Mouse (Mus musculus): ENCODE data around the gene Cd47. TPM values are rescaled to one million over a fixed set of nuclear protein-coding genes. Genes with fewer than 3 reads are reported as not detected.
A peak's percentile ranks its signal among the peaks of the same experiment; 100 is the strongest.

Cd47 gene
- polyA plus RNA-seq, 1 experiment from 2014 or later = 95.1 TPM

DNA sequence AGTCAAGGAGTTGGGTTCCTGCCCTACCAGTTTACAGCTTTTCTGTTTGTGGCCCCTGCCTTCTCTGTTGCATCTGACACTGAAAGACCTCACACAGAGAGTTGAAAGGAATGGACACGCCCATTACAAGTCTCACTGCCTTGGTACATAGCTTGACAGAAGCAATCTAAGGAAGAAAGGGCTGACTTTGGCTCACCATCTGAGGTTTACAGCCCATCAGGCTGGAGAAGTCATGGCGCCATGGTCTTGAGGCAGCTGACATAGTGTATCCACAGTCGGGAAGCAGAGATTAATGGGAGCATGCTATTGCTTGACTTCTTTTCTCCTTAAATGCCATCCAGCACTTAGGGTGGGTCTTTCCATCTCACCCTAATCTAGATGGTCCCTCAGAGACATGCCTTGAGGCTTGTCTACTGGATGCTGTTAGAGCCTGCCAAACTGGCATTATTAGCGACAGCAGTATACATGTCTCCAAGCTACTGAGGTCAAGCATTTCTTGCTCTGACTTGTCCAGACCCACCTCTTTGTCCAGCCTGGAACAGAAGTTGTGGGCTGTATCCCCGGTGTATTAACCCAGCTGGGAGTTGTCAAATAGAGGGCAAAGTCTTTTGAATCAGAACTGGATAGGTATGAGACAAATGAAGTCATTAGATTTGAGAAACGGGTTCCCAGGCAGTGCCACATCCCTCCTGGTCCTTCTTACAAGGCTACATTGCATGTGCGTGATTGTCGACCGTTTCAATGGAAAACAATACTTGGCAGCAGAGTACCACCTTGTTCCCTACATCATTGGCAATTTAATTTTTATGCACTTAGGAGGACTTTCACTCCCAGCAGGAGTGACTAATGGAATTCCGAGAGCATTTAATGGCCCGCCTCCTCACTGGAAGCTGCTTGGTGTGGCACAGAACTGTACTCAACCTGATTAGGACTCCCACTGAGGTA is 115.5 kb downstream of the Cd47 start:
- 83% methylated on average over 11 of the region's 11 CpGs for WGBS
- Histone ChIP-seq H3K27me3 (no peaks in the 10 kb centered on the region), H3K4me1 (peaks cover 6% of the 10 kb centered on the region; the same call in 1 of the 2 replicates), H3K9me3 (replicated peaks) (no peaks in the 10 kb centered on the region), H3K9ac (no peak overlapping the region), H3K36me3 (no peaks in the 10 kb centered on the region), H3K4me2 (replicated peaks) (no peak overlapping the region), H3K4me3 (no peak overlapping the region), H3K27ac (no peak overlapping the region)
- 0 out of 2 replicates have a peak, but pooled peaks have one; percentile 14 for ATAC-seq (ENCODE audit: low FRiP score)

DNA sequence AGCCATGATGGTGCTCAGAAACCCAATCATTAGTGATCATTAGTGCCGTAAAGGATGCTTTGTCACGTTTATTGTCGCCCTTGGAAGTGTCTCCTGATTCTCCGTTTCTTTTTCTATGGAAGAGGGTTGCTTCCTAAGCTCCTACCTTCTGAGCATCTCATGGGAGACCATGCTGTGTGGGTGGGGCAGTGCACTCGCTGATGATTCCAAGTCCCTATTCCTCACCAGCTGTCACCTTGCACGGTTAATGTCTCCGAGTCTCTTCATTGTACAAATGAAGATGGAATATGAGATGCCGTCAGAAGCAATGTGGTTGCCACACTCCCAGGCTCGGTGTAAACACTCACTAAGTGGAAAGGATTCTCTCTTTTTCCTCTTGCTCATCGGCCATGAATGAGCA is 119.9 kb downstream of the Cd47 start:
- no peaks in the 10 kb centered on the region for H3K36me3 ChIP-seq
- no peak for ATAC-seq (ENCODE audit: low FRiP score)
- no peak overlapping the region for H3K27ac ChIP-seq
- H3K4me3 ChIP-seq = no peak overlapping the region
- WGBS = 91% methylated on average over 10 of the region's 10 CpGs
- H3K9ac ChIP-seq = no peak overlapping the region
- 0 out of 2 replicates have a peak, but pooled peaks cover 6% of the 10 kb centered on the region for H3K4me1 ChIP-seq
- H3K4me2 ChIP-seq (replicated peaks) = no peak overlapping the region
- H3K27me3 ChIP-seq = no peaks in the 10 kb centered on the region
- H3K9me3 ChIP-seq (replicated peaks) = no peaks in the 10 kb centered on the region

DNA sequence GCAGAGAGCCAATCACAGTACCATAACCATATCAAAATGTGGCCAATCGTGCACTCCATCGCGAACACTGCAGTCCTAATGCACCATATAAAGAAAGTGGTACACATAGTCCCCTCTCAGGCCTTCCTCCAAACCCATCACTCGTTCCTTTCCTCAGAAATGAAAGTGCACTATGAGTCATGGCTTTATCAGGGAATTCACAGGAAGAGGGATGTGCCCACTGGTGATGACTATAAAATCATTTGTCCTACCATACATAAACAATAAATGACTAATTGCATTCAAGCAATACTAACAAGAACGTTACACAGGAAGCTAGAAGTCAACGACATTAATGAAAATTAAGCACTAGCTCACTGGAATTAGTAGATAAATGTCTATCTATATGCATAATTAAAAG is 121.3 kb downstream of the Cd47 start:
- Histone ChIP-seq H3K27ac (no peak overlapping the region), H3K9ac (no peak overlapping the region), H3K27me3 (no peaks in the 10 kb centered on the region), H3K4me3 (no peak overlapping the region), H3K9me3 (replicated peaks) (no peaks in the 10 kb centered on the region), H3K4me2 (replicated peaks) (no peak overlapping the region), H3K4me1 (0 out of 2 replicates have a peak, but pooled peaks cover 5% of the 10 kb centered on the region), H3K36me3 (no peaks in the 10 kb centered on the region)
- WGBS = 91% methylated on average over 6 of the region's 6 CpGs
- ATAC-seq (ENCODE audit: low FRiP score) = no peak

DNA sequence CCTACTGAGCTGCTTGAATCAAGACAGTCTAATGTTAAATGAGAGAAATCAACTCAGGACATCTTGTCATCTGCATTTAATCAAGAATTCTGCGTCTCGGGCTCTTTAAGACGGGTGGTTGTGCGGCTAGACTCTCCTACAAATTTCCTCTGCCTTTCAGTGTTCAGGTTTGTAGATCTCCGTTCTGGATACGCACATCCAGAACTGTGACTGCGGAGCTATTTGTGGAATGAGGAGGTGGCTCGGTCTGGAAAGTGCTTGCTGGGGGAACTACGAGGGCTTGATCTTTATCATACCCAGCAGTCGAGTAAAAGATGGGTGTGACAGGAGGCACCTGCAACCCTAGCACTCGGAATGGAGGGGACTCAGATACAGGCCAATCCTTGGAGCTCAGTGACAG is 121.8 kb downstream of the Cd47 start:
- H3K4me2 ChIP-seq (replicated peaks) = no peak overlapping the region
- H3K36me3 ChIP-seq = no peaks in the 10 kb centered on the region
- no peaks in the 10 kb centered on the region for H3K27me3 ChIP-seq
- H3K4me3 ChIP-seq = no peak overlapping the region
- no peak overlapping the region for H3K9ac ChIP-seq
- H3K27ac ChIP-seq = no peak overlapping the region
- H3K4me1 ChIP-seq = 0 out of 2 replicates have a peak, but pooled peaks cover 5% of the 10 kb centered on the region
- ATAC-seq (ENCODE audit: low FRiP score) = no peak
- WGBS = 81% methylated on average over 11 of the region's 11 CpGs
- H3K9me3 ChIP-seq (replicated peaks) = no peaks in the 10 kb centered on the region

DNA sequence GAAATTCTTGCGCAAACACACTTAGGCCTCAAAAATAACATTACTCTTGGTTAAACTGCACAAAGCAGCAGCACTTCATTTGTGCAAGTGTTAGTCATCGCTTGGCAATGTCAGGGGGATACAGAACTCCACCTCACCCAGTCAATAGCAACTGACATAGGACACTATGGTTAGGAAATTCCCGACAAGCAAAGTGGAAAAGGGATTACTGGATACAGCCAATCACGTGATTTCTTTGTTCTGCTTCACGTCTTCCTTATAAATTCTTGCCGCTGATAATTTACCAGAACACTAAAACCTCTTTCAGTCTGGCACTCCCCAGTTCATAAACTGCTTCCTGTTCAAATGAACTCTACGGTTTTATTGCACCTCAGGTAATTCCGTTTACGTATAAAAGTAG is 123.4 kb downstream of the Cd47 start:
- Histone ChIP-seq H3K9me3 (replicated peaks) (no peaks in the 10 kb centered on the region), H3K36me3 (no peaks in the 10 kb centered on the region), H3K4me1 (0 out of 2 replicates have a peak, but pooled peaks cover 5% of the 10 kb centered on the region), H3K9ac (no peak overlapping the region), H3K27me3 (no peaks in the 10 kb centered on the region), H3K4me2 (replicated peaks) (no peak overlapping the region), H3K4me3 (no peak overlapping the region), H3K27ac (no peak overlapping the region)
- ATAC-seq (ENCODE audit: low FRiP score) = no peak
- 83% methylated on average over 9 of the region's 9 CpGs for whole genome bisulfite sequencing

DNA sequence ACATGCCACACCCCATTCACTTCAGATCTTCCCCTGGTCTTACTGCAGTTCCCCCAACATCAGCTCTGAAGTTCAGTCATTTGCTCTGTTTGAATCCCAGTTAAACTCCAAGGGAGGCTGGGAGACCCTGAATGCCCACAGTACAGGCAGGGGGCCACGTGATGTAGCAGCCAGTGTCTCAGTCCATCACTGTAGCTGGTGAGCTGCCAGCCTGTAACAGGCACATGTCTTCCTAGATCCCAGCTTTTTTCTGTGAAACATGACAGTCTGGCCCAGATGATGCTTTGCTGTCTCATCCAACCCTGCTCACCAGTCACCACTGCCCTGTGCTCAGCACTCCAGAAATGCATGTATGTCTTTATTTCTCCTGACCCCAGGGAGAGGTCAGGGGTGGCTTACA is 124.6 kb downstream of the Cd47 start:
- Histone ChIP-seq H3K36me3 (no peaks in the 10 kb centered on the region), H3K27me3 (no peaks in the 10 kb centered on the region), H3K9me3 (replicated peaks) (no peaks in the 10 kb centered on the region), H3K27ac (no peak overlapping the region), H3K4me3 (no peak overlapping the region), H3K4me2 (replicated peaks) (no peak overlapping the region), H3K4me1 (0 out of 2 replicates have a peak, but pooled peaks cover 5% of the 10 kb centered on the region), H3K9ac (no peak overlapping the region)
- ATAC-seq (ENCODE audit: low FRiP score) = no peak
- 64% methylated on average over 1 of the region's 1 CpGs for WGBS

DNA sequence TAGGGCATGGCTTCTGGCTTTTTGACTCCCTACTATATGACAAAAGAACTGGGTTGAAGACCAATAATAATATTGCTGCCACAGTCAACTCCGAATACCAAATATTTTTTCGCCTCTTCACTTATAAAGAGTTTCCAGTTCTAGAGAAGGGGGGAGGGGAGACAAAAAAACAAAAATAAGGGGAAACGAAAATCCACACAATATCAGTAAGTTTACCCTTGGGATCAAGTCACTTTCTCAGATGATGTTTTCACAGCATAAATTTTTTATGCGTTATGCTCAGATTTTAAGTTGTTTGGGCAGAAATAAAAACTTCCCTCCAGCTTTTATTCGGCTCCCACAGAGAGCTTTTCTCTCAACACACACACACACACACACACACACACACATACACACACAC is 132.9 kb downstream of the Cd47 start:
- Histone ChIP-seq H3K36me3 (no peaks in the 10 kb centered on the region), H3K4me1 (peaks cover 17% of the 10 kb centered on the region), H3K9me3 (replicated peaks) (no peaks in the 10 kb centered on the region), H3K4me3 (no peak overlapping the region), H3K27ac (no peak overlapping the region), H3K9ac (no peak overlapping the region), H3K27me3 (no peaks in the 10 kb centered on the region), H3K4me2 (replicated peaks) (no peak overlapping the region)
- 88% methylated on average over 5 of the region's 5 CpGs for WGBS
- no peak for ATAC-seq (ENCODE audit: low FRiP score)

DNA sequence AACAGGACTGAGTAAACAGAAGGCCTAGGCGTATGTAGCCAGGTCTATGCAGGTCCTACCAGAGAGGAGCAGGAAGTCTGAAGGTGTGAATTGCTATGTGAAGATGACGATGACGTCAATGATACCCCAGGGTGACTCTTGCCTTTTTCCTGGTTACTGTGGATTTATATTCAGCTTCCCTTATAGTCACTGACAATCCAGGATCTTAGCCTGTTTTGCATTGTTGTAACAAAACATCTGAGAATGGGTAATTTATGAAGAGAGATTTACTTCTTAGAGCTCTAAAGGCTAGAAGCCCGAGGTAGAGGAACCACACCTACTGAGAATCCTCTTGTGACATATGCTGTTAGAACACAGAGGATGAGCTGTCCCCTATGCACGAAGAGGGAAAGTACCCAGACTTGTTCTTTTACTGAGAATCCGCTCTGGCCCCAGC is 135.7 kb downstream of the Cd47 start:
- H3K36me3 ChIP-seq = no peaks in the 10 kb centered on the region
- H3K27me3 ChIP-seq = no peaks in the 10 kb centered on the region
- no peak overlapping the region for H3K9ac ChIP-seq
- H3K9me3 ChIP-seq (replicated peaks) = no peaks in the 10 kb centered on the region
- 91% methylated on average over 6 of the region's 6 CpGs for WGBS
- no peak overlapping the region for H3K4me2 ChIP-seq (replicated peaks)
- H3K4me1 ChIP-seq = peaks cover 17% of the 10 kb centered on the region
- no peak overlapping the region for H3K27ac ChIP-seq
- ATAC-seq (ENCODE audit: low FRiP score) = no peak
- no peak overlapping the region for H3K4me3 ChIP-seq

DNA sequence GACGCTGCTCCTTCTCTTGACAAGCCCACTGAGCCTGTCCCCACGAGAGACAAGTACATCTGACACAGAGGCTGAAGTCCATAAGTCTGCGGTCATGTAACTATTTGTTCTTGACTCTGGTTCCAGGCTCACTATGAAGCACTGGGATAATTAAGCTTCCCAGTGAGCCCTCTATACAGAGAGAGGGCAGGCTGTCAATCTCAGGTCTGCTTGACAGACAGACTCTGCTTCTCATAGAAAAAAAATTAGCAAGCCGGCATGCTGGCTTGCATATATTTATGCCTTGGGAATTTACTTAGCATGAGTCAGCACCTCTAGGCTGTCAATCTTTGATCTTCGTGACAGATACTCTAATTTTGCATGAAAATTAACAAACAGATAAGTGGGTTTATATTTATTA is 136.5 kb downstream of the Cd47 start:
- no peak overlapping the region for H3K4me2 ChIP-seq (replicated peaks)
- 45% methylated on average over 5 of the region's 5 CpGs for WGBS
- H3K36me3 ChIP-seq = no peaks in the 10 kb centered on the region
- no peak overlapping the region for H3K27ac ChIP-seq
- peaks cover 17% of the 10 kb centered on the region for H3K4me1 ChIP-seq
- peak; percentile 75 for ATAC-seq (ENCODE audit: low FRiP score)
- no peaks in the 10 kb centered on the region for H3K27me3 ChIP-seq
- H3K4me3 ChIP-seq = no peak overlapping the region
- no peak overlapping the region for H3K9ac ChIP-seq
- H3K9me3 ChIP-seq (replicated peaks) = no peaks in the 10 kb centered on the region

DNA sequence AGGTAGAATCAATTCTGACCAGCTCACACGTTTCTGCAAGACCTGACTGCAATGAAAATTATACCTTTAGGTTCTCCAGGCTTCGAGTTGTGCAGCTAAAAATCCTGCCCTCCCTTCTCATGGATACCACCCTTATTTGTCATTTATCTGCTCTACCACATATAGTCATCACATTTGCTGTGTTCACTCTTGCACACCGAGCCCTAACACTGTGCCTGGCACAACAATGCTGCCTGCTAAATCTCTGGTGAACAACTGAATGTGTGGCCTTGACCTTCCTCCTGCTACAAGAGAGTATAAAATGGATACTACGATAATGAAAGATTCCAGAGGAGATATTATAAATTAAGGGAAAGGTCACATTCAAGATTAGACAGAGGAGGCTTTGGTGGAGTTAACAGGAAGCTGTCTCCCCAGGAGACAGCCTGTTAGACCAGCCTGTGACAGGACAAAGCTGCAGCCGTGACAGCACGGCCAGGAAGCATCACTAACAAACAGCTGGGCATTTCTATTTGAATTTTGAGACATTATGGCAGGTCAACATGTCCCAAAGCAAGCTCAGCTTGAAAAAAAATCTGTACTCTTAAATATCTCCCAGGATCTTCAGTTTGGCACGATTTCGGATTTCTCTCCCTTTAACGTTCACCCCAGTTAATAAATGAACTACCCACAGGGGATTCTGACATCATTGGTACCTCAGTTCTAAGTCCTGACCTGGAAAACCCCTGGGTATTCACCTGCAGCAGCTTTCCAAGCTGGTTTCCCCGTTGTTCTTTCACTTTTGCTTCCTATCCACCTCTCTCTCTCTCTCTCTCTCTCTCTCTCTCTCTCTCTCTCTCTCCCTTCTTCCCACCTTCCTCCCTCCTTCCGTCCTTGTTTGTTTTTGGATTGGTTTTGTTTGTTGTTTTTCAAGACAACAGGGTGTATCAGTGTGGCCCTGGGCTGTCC is 137.2 kb downstream of the Cd47 start:
- Histone ChIP-seq H3K9ac (no peak overlapping the region), H3K27me3 (no peaks in the 10 kb centered on the region), H3K9me3 (replicated peaks) (no peaks in the 10 kb centered on the region), H3K4me2 (replicated peaks) (no peak overlapping the region), H3K4me3 (no peak overlapping the region), H3K36me3 (no peaks in the 10 kb centered on the region), H3K4me1 (peaks cover 17% of the 10 kb centered on the region), H3K27ac (peak overlapping the region; percentile 67; the same call in 1 of the 2 replicates)
- WGBS = 50% methylated on average over 11 of the region's 11 CpGs
- 0 out of 2 replicates have a peak, but pooled peaks have one; percentile 39 for ATAC-seq (ENCODE audit: low FRiP score)

DNA sequence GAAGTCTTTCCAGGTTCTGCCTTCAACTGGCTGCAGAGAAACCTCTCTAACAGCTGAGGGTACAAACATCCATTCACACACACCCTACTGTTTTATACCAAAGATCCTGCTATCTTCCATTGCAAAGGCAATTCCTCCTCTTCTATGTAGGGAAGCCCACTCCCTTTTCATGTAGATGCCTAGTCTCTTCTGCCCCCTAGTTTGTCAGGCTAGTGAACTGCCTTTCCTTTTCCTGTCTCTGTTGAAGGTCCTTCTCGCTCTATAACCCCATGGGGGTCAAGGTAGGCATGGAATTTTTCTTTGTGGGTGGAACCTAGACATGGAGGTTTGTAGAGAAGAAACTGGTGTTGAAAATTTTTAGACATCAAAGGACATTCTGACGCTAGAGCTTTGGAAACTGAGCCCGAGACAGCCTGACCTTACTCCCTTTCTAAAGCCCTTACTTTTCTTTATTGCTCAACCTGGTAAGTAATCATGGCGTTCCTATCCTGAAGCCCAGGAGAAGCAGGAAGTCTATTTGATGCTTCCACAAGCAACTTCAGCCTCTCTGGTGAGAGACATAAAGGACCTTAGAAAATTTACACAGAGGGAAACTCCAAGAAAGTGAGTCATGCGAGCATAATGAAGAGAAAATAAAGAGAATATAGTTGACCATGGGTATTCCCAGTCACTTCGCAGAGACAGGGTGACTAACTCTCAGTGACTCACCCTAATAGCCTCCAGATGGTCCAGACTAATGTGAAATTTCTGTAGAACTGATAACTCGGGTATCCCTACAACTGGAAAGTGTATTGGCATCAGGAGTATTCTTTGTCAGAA is 138.4 kb downstream of the Cd47 start:
- H3K36me3 ChIP-seq = no peaks in the 10 kb centered on the region
- WGBS = 70% methylated on average over 7 of the region's 7 CpGs
- no peak for ATAC-seq (ENCODE audit: low FRiP score)

More for the DNA sequence above, 138.4 kb downstream of the Cd47 start:
- Histone ChIP-seq H3K9ac (no peak overlapping the region), H3K4me2 (replicated peaks) (no peak overlapping the region), H3K9me3 (replicated peaks) (no peaks in the 10 kb centered on the region), H3K4me3 (no peak overlapping the region), H3K27ac (no peak overlapping the region), H3K4me1 (peaks cover 17% of the 10 kb centered on the region), H3K27me3 (no peaks in the 10 kb centered on the region)

Measured in hindbrain, embryonic 12.5 days (tissue).